Mouse (Mus musculus): ENCODE measurements at regions not wholly inside any gene's neighbourhood (a gene's known extent, or its start where the extent isn't known, plus 50 kb on each side); places are given as distances from the start of the nearest gene placed in this dataset.

- no peak overlapping the region for H3K4me2 ChIP-seq (replicated peaks; ENCODE audit: low read depth, low read length)
- H3K27ac ChIP-seq (ENCODE audit: low read depth, low read length), result no peak overlapping the region
- H3K9ac ChIP-seq (ENCODE audit: low read depth, low read length), result no peak overlapping the region
- no peaks in the 10 kb centered on the region for H3K27me3 ChIP-seq (ENCODE audit: control insufficient read depth, insufficient read depth, low read length)
- no peak for ATAC-seq (ENCODE audit: low FRiP score)
- 89% methylated on average over 5 of the region's 5 CpGs for WGBS
- no peaks in the 10 kb centered on the region for H3K36me3 ChIP-seq (ENCODE audit: control insufficient read depth, insufficient read depth, low read length)
- H3K9me3 ChIP-seq (ENCODE audit: control insufficient read depth, low read length), result peaks cover 3% of the 10 kb centered on the region; the same call in 1 of the 2 replicates
- no peak for DNase-seq (ENCODE audit: low spot score)
- H3K4me1 ChIP-seq (replicated peaks; ENCODE audit: control insufficient read depth, insufficient read depth, low read length), result no peaks in the 10 kb centered on the region
- H3K4me3 ChIP-seq (ENCODE audit: low read depth, low read length), result no peak overlapping the region
Measured at GRCm38 (mm10) chr8:34462262-34462661, 350.7 kb upstream of the Gm10131 start.

DNA sequence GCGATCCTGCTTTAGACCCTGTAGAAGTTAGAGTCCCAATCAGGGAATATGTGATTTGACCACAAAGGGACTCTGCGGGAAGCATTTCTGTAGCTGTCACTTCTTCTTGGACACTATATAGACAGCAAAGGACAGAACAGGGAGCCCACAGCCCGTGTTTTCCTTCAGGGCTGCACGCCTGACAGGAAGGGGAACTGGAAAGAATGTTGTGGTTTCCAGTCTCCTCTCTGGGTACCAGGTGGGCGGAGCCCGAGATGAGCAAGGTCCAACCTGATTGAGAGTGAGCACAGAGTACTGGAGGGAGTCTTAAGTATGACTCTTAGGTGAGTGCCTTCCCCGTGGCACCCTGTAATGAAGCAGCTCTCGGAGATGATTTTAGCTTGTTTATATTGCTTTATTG, 346.8 kb upstream of the Gm10131 start:
- no peak overlapping the region for H3K9ac ChIP-seq (ENCODE audit: low read depth, low read length)
- no peak overlapping the region for H3K4me2 ChIP-seq (replicated peaks; ENCODE audit: low read depth, low read length)
- no peak overlapping the region for H3K4me3 ChIP-seq (ENCODE audit: low read depth, low read length)
- 90% methylated on average over 8 of the region's 8 CpGs for WGBS
- no peak overlapping the region for H3K27ac ChIP-seq (ENCODE audit: low read depth, low read length)
- DNase-seq (ENCODE audit: low spot score) (no peak), ATAC-seq (ENCODE audit: low FRiP score) (no peak)
- no peaks in the 10 kb centered on the region for H3K4me1 ChIP-seq (replicated peaks; ENCODE audit: control insufficient read depth, insufficient read depth, low read length)
- no peaks in the 10 kb centered on the region for H3K27me3 ChIP-seq (ENCODE audit: control insufficient read depth, insufficient read depth, low read length)
- H3K36me3 ChIP-seq (ENCODE audit: control insufficient read depth, insufficient read depth, low read length), result no peaks in the 10 kb centered on the region
- H3K9me3 ChIP-seq (ENCODE audit: control insufficient read depth, low read length), result no peaks in the 10 kb centered on the region

- Histone ChIP-seq H3K27me3 (ENCODE audit: control insufficient read depth, insufficient read depth, low read length) (no peaks in the 10 kb centered on the region), H3K9ac (ENCODE audit: low read depth, low read length) (no peak overlapping the region), H3K4me3 (ENCODE audit: low read depth, low read length) (no peak overlapping the region), H3K27ac (ENCODE audit: low read depth, low read length) (no peak overlapping the region), H3K9me3 (ENCODE audit: control insufficient read depth, low read length) (no peaks in the 10 kb centered on the region), H3K4me2 (replicated peaks; ENCODE audit: low read depth, low read length) (no peak overlapping the region), H3K4me1 (replicated peaks; ENCODE audit: control insufficient read depth, insufficient read depth, low read length) (no peaks in the 10 kb centered on the region), H3K36me3 (ENCODE audit: control insufficient read depth, insufficient read depth, low read length) (no peaks in the 10 kb centered on the region)
- no peak for ATAC-seq (ENCODE audit: low FRiP score)
- no peak for DNase-seq (ENCODE audit: low spot score)
- WGBS, result 71% methylated on average over 3 of the region's 3 CpGs
Measured at GRCm38 (mm10) chr8:34456543-34456942, 345.0 kb upstream of the Gm10131 start.

- Histone ChIP-seq H3K27me3 (ENCODE audit: control insufficient read depth, insufficient read depth, low read length) (no peaks in the 10 kb centered on the region), H3K36me3 (ENCODE audit: control insufficient read depth, insufficient read depth, low read length) (no peaks in the 10 kb centered on the region)
- peak; percentile 31 for DNase-seq (ENCODE audit: low spot score)
Measured at GRCm38 (mm10) chr8:34455376-34455775, 343.8 kb upstream of the Gm10131 start.

GRCm38 (mm10) chr8:34452811-34453210, 341.3 kb upstream of the Gm10131 start:
- Histone ChIP-seq H3K4me2 (replicated peaks; ENCODE audit: low read depth, low read length) (no peak overlapping the region), H3K4me1 (replicated peaks; ENCODE audit: control insufficient read depth, insufficient read depth, low read length) (no peaks in the 10 kb centered on the region), H3K36me3 (ENCODE audit: control insufficient read depth, insufficient read depth, low read length) (no peaks in the 10 kb centered on the region), H3K27me3 (ENCODE audit: control insufficient read depth, insufficient read depth, low read length) (no peaks in the 10 kb centered on the region), H3K9me3 (ENCODE audit: control insufficient read depth, low read length) (no peaks in the 10 kb centered on the region), H3K9ac (ENCODE audit: low read depth, low read length) (no peak overlapping the region), H3K27ac (ENCODE audit: low read depth, low read length) (no peak overlapping the region), H3K4me3 (ENCODE audit: low read depth, low read length) (no peak overlapping the region)
- ATAC-seq (ENCODE audit: low FRiP score) (no peak), DNase-seq (ENCODE audit: low spot score) (no peak)
- 82% methylated on average over 6 of the region's 6 CpGs for WGBS

More at GRCm38 (mm10) chr8:34455376-34455775, 343.8 kb upstream of the Gm10131 start:
- Histone ChIP-seq H3K9me3 (ENCODE audit: control insufficient read depth, low read length) (no peaks in the 10 kb centered on the region), H3K4me2 (replicated peaks; ENCODE audit: low read depth, low read length) (no peak overlapping the region), H3K9ac (ENCODE audit: low read depth, low read length) (no peak overlapping the region), H3K27ac (ENCODE audit: low read depth, low read length) (0 out of 2 replicates have a peak overlapping the region, but pooled peaks have one; percentile 6), H3K4me3 (ENCODE audit: low read depth, low read length) (no peak overlapping the region), H3K4me1 (replicated peaks; ENCODE audit: control insufficient read depth, insufficient read depth, low read length) (no peaks in the 10 kb centered on the region)
- 71% methylated on average over 14 of the region's 14 CpGs for WGBS
- peak; percentile 49; the same call in 1 of the 2 replicates for ATAC-seq (ENCODE audit: low FRiP score)

GRCm38 (mm10) chr8:34451211-34452000, 339.9 kb upstream of the Gm10131 start:
- WGBS, result 39% methylated on average over 6 of the region's 6 CpGs
- Histone ChIP-seq H3K9ac (ENCODE audit: low read depth, low read length) (no peak overlapping the region), H3K36me3 (ENCODE audit: control insufficient read depth, insufficient read depth, low read length) (no peaks in the 10 kb centered on the region), H3K27me3 (ENCODE audit: control insufficient read depth, insufficient read depth, low read length) (no peaks in the 10 kb centered on the region), H3K9me3 (ENCODE audit: control insufficient read depth, low read length) (no peaks in the 10 kb centered on the region), H3K4me1 (replicated peaks; ENCODE audit: control insufficient read depth, insufficient read depth, low read length) (no peaks in the 10 kb centered on the region), H3K27ac (ENCODE audit: low read depth, low read length) (no peak overlapping the region), H3K4me2 (replicated peaks; ENCODE audit: low read depth, low read length) (no peak overlapping the region), H3K4me3 (ENCODE audit: low read depth, low read length) (no peak overlapping the region)
- DNase-seq (ENCODE audit: low spot score) (peak; percentile 48), ATAC-seq (ENCODE audit: low FRiP score) (0 out of 2 replicates have a peak, but pooled peaks have one; percentile 30)

GRCm38 (mm10) chr8:34449391-34450044, 338.0 kb upstream of the Gm10131 start:
- WGBS, result 87% methylated on average over 11 of the region's 11 CpGs
- H3K9me3 ChIP-seq (ENCODE audit: control insufficient read depth, low read length), result no peaks in the 10 kb centered on the region
- no peak overlapping the region for H3K4me3 ChIP-seq (ENCODE audit: low read depth, low read length)
- no peaks in the 10 kb centered on the region for H3K4me1 ChIP-seq (replicated peaks; ENCODE audit: control insufficient read depth, insufficient read depth, low read length)
- no peak overlapping the region for H3K9ac ChIP-seq (ENCODE audit: low read depth, low read length)
- H3K27ac ChIP-seq (ENCODE audit: low read depth, low read length), result no peak overlapping the region
- H3K27me3 ChIP-seq (ENCODE audit: control insufficient read depth, insufficient read depth, low read length), result no peaks in the 10 kb centered on the region
- no peak for ATAC-seq (ENCODE audit: low FRiP score)
- DNase-seq (ENCODE audit: low spot score), result no peak
- no peak overlapping the region for H3K4me2 ChIP-seq (replicated peaks; ENCODE audit: low read depth, low read length)
- H3K36me3 ChIP-seq (ENCODE audit: control insufficient read depth, insufficient read depth, low read length), result no peaks in the 10 kb centered on the region

DNA sequence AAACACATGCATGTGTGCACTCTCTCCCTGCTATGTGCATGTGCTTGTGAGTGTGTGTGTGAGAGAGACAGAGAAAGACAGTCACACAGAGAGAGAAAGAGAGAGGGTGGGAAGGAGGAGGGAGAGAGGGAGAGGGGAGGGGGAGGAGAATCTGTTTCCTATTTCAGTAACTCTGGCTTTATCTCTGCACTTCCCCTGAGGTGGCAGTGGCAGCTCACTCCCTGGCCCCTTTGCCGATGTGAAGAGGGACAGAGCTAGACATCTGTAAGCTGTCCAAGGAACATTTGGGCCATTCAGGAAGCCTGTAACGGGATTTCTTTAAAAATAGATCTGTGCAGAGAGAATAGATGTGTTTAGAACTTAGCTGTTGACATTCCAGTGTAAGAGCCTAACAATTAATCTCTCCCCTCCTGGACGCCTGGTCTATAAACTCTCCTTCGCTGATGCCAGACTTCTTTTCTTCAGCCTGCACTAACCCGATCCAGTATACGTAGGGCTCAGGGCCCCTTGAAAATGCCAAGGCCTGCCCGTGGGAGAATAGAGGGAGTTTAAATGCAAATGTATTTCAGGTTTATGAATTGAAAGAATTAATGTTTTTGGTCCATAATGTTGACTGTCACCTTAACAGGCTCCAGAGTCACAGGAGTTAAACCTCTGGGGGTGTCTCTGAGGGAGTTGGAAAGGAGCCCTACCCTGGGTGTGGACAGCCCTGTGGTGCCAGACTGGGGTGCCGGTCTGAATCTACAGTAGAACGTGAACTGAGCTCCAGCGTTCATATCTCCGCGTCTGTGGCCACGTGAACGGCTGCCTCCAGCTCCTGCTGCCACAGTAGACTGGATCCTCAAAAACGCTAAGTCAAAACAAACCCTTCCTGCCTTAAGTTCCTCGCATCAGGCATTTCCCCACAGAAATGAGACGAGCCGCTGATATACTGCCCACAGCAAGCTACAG, 336.6 kb upstream of the Gm10131 start:
- ATAC-seq (ENCODE audit: low FRiP score) (no peak), DNase-seq (ENCODE audit: low spot score) (peak; percentile 38)
- Histone ChIP-seq H3K27ac (ENCODE audit: low read depth, low read length) (no peak overlapping the region), H3K27me3 (ENCODE audit: control insufficient read depth, insufficient read depth, low read length) (no peaks in the 10 kb centered on the region), H3K9me3 (ENCODE audit: control insufficient read depth, low read length) (no peaks in the 10 kb centered on the region), H3K4me2 (replicated peaks; ENCODE audit: low read depth, low read length) (no peak overlapping the region), H3K9ac (ENCODE audit: low read depth, low read length) (no peak overlapping the region), H3K4me3 (ENCODE audit: low read depth, low read length) (no peak overlapping the region), H3K4me1 (replicated peaks; ENCODE audit: control insufficient read depth, insufficient read depth, low read length) (no peaks in the 10 kb centered on the region), H3K36me3 (ENCODE audit: control insufficient read depth, insufficient read depth, low read length) (no peaks in the 10 kb centered on the region)
- 63% methylated on average over 18 of the region's 18 CpGs for WGBS

All from hindbrain, embryonic 11.5 days (tissue).